Mouse (Mus musculus): Measurements from ENCODE around the gene Bcat2. TPM values are rescaled to one million over a fixed set of nuclear protein-coding genes. Genes with fewer than 3 reads are reported as not detected.

Gene Bcat2
- total and polyA plus RNA-seq, 2 experiments from 2014 or later = 13.7 to 20.2 TPM

DNA sequence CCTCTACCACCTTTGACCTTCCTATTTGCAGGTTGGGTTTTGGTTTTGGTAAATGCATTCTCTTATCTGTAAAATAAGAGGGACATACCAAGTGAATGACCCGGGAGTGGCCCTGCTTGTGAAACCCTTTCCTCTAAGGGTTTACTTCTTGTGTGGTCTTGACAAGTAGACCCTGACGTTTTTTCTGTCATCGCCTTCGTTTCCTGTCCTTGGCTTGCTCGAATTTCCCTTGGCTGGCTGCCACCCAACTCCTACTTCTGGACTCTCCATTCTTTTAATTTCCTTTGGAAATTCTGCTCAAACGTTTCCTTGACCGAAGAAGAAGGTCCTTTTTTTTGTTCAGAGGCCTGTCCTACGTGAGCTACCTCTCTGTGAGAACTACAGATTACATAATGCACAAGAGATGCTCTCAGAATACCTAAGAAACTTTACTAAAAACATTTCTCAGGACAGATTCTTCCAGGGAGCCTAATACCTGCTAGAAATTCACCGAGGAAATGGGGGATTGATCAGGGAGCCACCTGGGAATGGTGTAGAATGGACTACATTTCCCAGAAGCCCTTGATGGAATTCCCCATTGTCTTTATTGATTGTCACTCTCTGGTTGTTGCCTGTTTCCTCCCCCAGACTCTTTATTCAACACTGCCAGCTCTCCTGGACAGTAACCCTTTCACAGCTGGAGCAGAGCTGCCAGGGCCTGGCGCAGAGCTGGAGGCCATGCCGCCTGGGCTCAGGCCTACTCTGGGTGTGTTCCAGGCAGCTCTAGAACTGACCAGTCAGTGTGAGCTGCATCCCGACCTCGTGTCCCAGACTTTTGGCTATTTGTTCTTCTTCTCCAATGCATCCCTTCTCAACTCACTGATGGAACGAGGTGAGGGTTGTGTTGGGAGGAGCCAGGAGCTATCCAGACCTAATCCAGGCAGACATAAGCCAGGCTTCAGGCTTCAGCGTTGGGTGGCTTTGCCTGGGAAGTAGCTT, 66.0 kb downstream of the Bcat2 start:
- H3K27me3 ChIP-seq (ENCODE audit: insufficient read depth, low read length) = no peaks in the 10 kb centered on the region
- no peaks in the 10 kb centered on the region for H3K9me3 ChIP-seq (ENCODE audit: low read length)
- no peak overlapping the region for H3K4me2 ChIP-seq (ENCODE audit: low read depth)
- no peak overlapping the region for H3K27ac ChIP-seq (ENCODE audit: low read depth, low read length)
- ATAC-seq = no peak
- no peak for DNase-seq
- no peak overlapping the region for H3K9ac ChIP-seq
- no peak for TF ChIP-seq CTCF (IDR thresholded peaks at IDR 0.05; ENCODE audit: low read depth)
- 83% methylated on average over 15 of the region's 15 CpGs for WGBS
- no peak overlapping the region for H3K4me3 ChIP-seq (ENCODE audit: low read depth, low read length)
- no peaks in the 10 kb centered on the region for H3K4me1 ChIP-seq (ENCODE audit: insufficient read depth)
- H3K36me3 ChIP-seq (ENCODE audit: insufficient read depth) = peaks cover 15% of the 10 kb centered on the region; the same call in 1 of the 2 replicates

DNA sequence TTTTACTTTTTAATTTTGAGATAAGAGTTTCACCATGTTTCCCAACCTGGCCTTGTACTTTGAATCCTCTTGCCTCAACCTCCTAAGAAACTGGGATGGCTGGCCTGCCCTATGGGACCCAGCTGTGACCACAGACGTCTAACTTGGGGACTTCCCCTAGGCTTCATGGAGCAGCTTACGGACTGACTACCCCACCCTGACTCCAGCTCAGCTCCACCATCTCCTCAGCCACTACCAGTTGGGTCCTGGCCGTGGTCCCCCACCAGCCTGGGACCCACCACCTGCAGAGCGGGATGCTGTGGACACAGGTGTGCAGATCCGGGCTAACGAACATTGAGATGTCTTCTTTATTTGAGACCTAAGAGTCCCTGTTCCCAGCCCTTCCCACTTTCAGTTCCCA, 67.8 kb downstream of the Bcat2 start:
- H3K9me3 ChIP-seq (ENCODE audit: low read length) = no peaks in the 10 kb centered on the region
- no peak overlapping the region for H3K4me3 ChIP-seq (ENCODE audit: low read depth, low read length)
- TF ChIP-seq CTCF (IDR thresholded peaks at IDR 0.05; ENCODE audit: low read depth) = no peak
- no peak for ATAC-seq
- WGBS = 93% methylated on average over 6 of the region's 6 CpGs
- no peaks in the 10 kb centered on the region for H3K27me3 ChIP-seq (ENCODE audit: insufficient read depth, low read length)
- H3K4me2 ChIP-seq (ENCODE audit: low read depth) = no peak overlapping the region
- peaks cover 15% of the 10 kb centered on the region; the same call in 1 of the 2 replicates for H3K36me3 ChIP-seq (ENCODE audit: insufficient read depth)
- no peak overlapping the region for H3K9ac ChIP-seq
- no peak overlapping the region for H3K27ac ChIP-seq (ENCODE audit: low read depth, low read length)
- H3K4me1 ChIP-seq (ENCODE audit: insufficient read depth) = peaks cover 4% of the 10 kb centered on the region; the same call in 1 of the 2 replicates
- no peak for DNase-seq

DNA sequence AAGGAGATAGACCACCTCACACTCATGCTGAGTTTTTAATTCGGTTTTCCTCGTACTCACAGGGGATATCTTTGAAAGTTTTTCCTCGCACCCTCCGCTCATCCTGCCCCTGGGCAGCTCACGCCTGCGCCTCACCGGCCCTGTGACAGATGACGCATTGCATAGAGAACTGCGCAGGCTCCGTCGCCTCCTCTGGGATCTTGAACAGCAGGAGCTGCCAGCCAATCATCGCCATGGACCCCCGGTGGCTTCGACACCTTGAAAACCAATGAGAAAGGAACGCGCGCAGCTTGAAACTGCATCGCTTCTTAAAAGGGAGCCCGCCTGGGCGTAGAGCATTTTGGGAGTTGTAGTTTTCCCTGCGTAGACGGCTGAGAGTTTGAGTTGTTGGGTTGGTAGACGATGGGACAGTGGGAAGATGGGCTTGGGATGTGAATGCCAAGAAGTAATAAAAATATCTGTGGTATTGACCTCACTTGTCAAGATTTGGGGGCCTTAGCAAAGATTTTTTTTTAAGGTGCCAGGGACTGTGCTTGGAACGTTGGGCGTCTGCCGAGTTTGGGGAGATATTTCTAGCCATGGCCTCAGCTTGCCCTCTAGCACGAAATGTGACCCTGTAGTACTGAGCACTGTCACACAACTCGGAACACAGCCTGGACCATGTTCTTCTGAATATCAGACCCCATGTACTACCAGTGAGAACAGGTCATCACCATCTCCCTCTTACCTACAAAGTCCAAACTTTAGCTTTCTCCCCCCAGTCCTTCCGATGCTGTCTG, 68.9 kb downstream of the Bcat2 start:
- Histone ChIP-seq H3K27me3 (ENCODE audit: insufficient read depth, low read length) (no peaks in the 10 kb centered on the region), H3K4me3 (ENCODE audit: low read depth, low read length) (peak overlapping the region; percentile 32), H3K4me2 (ENCODE audit: low read depth) (peak overlapping the region; percentile 53), H3K9ac (peak overlapping the region; percentile 26; the same call in 1 of the 2 replicates), H3K36me3 (ENCODE audit: insufficient read depth) (peaks cover 11% of the 10 kb centered on the region; the same call in 1 of the 2 replicates), H3K4me1 (ENCODE audit: insufficient read depth) (peaks cover 8% of the 10 kb centered on the region; the same call in 1 of the 2 replicates), H3K9me3 (ENCODE audit: low read length) (no peaks in the 10 kb centered on the region), H3K27ac (ENCODE audit: low read depth, low read length) (peak overlapping the region; percentile 36; the same call in 1 of the 2 replicates)
- no peak for TF ChIP-seq CTCF (IDR thresholded peaks at IDR 0.05; ENCODE audit: low read depth)
- DNase-seq (peak; percentile 99), ATAC-seq (peak; percentile 92)
- 21% methylated on average over 29 of the region's 29 CpGs for WGBS

Other genes starting within 250 kb of the Bcat2 start
Only the 30 nearest of the 36 such genes appear.
- gene Lin7b, start 199.6 kb upstream of the Bcat2 start, total RNA-seq (2014; rRNA removed) = 32.2 and 47.3 TPM in 2 replicates
- 36.8 and 39.8 TPM in 2 replicates for gene Lin7b, start 199.6 kb upstream of the Bcat2 start, polyA plus RNA-seq (2015; fragmentation: Nextera tagmentation; extraction: Ambion mirVana)
- 247 and 310 TPM in 2 replicates for gene Snrnp70, start 174.4 kb upstream of the Bcat2 start, total RNA-seq (2014; rRNA removed)
- 116 and 124 TPM in 2 replicates for gene Snrnp70, start 174.4 kb upstream of the Bcat2 start, polyA plus RNA-seq (2015; fragmentation: Nextera tagmentation; extraction: Ambion mirVana)
- 0.14 TPM in 1 of 2 replicates, not detected in the other for gene Kcna7, start 164.5 kb upstream of the Bcat2 start, total RNA-seq (2014; rRNA removed)
- gene Kcna7, start 164.5 kb upstream of the Bcat2 start, polyA plus RNA-seq (2015; fragmentation: Nextera tagmentation; extraction: Ambion mirVana) = not detected in 2 replicates
- gene Ntf5, start 156.5 kb upstream of the Bcat2 start, total RNA-seq (2014; rRNA removed) = 0.24 TPM in 1 of 2 replicates, not detected in the other
- gene Ntf5, start 156.5 kb upstream of the Bcat2 start, polyA plus RNA-seq (2015; fragmentation: Nextera tagmentation; extraction: Ambion mirVana) = 0.07 and 0.11 TPM in 2 replicates
- gene Lhb, start 149.3 kb upstream of the Bcat2 start, total RNA-seq (2014; rRNA removed) = 0.43 TPM in 1 of 2 replicates, not detected in the other
- 0.36 and 1.0 TPM in 2 replicates for gene Lhb, start 149.3 kb upstream of the Bcat2 start, polyA plus RNA-seq (2015; fragmentation: Nextera tagmentation; extraction: Ambion mirVana)
- gene Gys1, start 135.3 kb upstream of the Bcat2 start, total RNA-seq (2014; rRNA removed) = 9.8 and 11.4 TPM in 2 replicates
- 8.6 and 12.3 TPM in 2 replicates for gene Gys1, start 135.3 kb upstream of the Bcat2 start, polyA plus RNA-seq (2015; fragmentation: Nextera tagmentation; extraction: Ambion mirVana)
- 123 and 149 TPM in 2 replicates for gene Ruvbl2, start 132.1 kb upstream of the Bcat2 start, total RNA-seq (2014; rRNA removed)
- gene Ruvbl2, start 132.1 kb upstream of the Bcat2 start, polyA plus RNA-seq (2015; fragmentation: Nextera tagmentation; extraction: Ambion mirVana) = 98.3 and 104 TPM in 2 replicates
- 2,541 and 3,015 TPM in 2 replicates for gene Ftl1, start 110.3 kb upstream of the Bcat2 start, total RNA-seq (2014; rRNA removed)
- 5,542 and 6,210 TPM in 2 replicates for gene Ftl1, start 110.3 kb upstream of the Bcat2 start, polyA plus RNA-seq (2015; fragmentation: Nextera tagmentation; extraction: Ambion mirVana)
- gene Bax, start 103.3 kb upstream of the Bcat2 start, total RNA-seq (2014; rRNA removed) = 120 and 127 TPM in 2 replicates
- gene Bax, start 103.3 kb upstream of the Bcat2 start, polyA plus RNA-seq (2015; fragmentation: Nextera tagmentation; extraction: Ambion mirVana) = 276 and 297 TPM in 2 replicates
- gene Tulp2, start 88.3 kb upstream of the Bcat2 start, total RNA-seq (2014; rRNA removed) = 0.19 and 0.46 TPM in 2 replicates
- 0.07 and 0.25 TPM in 2 replicates for gene Tulp2, start 88.3 kb upstream of the Bcat2 start, polyA plus RNA-seq (2015; fragmentation: Nextera tagmentation; extraction: Ambion mirVana)
- gene Gm45808, start 83.3 kb upstream of the Bcat2 start, total RNA-seq (2014; rRNA removed) = not detected in 2 replicates
- gene Gm45808, start 83.3 kb upstream of the Bcat2 start, polyA plus RNA-seq (2015; fragmentation: Nextera tagmentation; extraction: Ambion mirVana) = not detected in 2 replicates
- gene Dhdh, start 81.3 kb upstream of the Bcat2 start, total RNA-seq (2014; rRNA removed) = 3.5 and 4.9 TPM in 2 replicates
- 1.9 and 3.6 TPM in 2 replicates for gene Dhdh, start 81.3 kb upstream of the Bcat2 start, polyA plus RNA-seq (2015; fragmentation: Nextera tagmentation; extraction: Ambion mirVana)
- 76.8 and 107 TPM in 2 replicates for gene Nucb1, start 59.7 kb upstream of the Bcat2 start, total RNA-seq (2014; rRNA removed)
- 103 and 122 TPM in 2 replicates for gene Nucb1, start 59.7 kb upstream of the Bcat2 start, polyA plus RNA-seq (2015; fragmentation: Nextera tagmentation; extraction: Ambion mirVana)
- gene Ppp1r15a, start 43.9 kb upstream of the Bcat2 start, total RNA-seq (2014; rRNA removed) = 17.1 and 23.8 TPM in 2 replicates
- gene Ppp1r15a, start 43.9 kb upstream of the Bcat2 start, polyA plus RNA-seq (2015; fragmentation: Nextera tagmentation; extraction: Ambion mirVana) = 23.9 and 26.3 TPM in 2 replicates
- 1.2 and 2.9 TPM in 2 replicates for gene Plekha4, start 43.8 kb upstream of the Bcat2 start, total RNA-seq (2014; rRNA removed)
- gene Plekha4, start 43.8 kb upstream of the Bcat2 start, polyA plus RNA-seq (2015; fragmentation: Nextera tagmentation; extraction: Ambion mirVana) = 1.2 and 1.8 TPM in 2 replicates
- gene Hsd17b14, start 15.3 kb upstream of the Bcat2 start, total RNA-seq (2014; rRNA removed) = not detected in 2 replicates
- 0.13 and 0.63 TPM in 2 replicates for gene Hsd17b14, start 15.3 kb upstream of the Bcat2 start, polyA plus RNA-seq (2015; fragmentation: Nextera tagmentation; extraction: Ambion mirVana)
- gene Fgf21, start 45.3 kb downstream of the Bcat2 start, total RNA-seq (2014; rRNA removed) = not detected in 2 replicates
- gene Fgf21, start 45.3 kb downstream of the Bcat2 start, polyA plus RNA-seq (2015; fragmentation: Nextera tagmentation; extraction: Ambion mirVana) = not detected in 2 replicates
- 0.08 and 0.29 TPM in 2 replicates for gene Fut1, start 47.1 kb downstream of the Bcat2 start, total RNA-seq (2014; rRNA removed)
- not detected in 2 replicates for gene Fut1, start 47.1 kb downstream of the Bcat2 start, polyA plus RNA-seq (2015; fragmentation: Nextera tagmentation; extraction: Ambion mirVana)
- 0.08 and 0.14 TPM in 2 replicates for gene Izumo1, start 51.7 kb downstream of the Bcat2 start, total RNA-seq (2014; rRNA removed)
- gene Izumo1, start 51.7 kb downstream of the Bcat2 start, polyA plus RNA-seq (2015; fragmentation: Nextera tagmentation; extraction: Ambion mirVana) = not detected in 2 replicates
- 26.5 and 37.4 TPM in 2 replicates for gene Rasip1, start 57.3 kb downstream of the Bcat2 start, total RNA-seq (2014; rRNA removed)
- gene Rasip1, start 57.3 kb downstream of the Bcat2 start, polyA plus RNA-seq (2015; fragmentation: Nextera tagmentation; extraction: Ambion mirVana) = 22.8 and 27.2 TPM in 2 replicates
- 2.2 and 2.8 TPM in 2 replicates for gene Mamstr, start 69.8 kb downstream of the Bcat2 start, total RNA-seq (2014; rRNA removed)
- gene Mamstr, start 69.8 kb downstream of the Bcat2 start, polyA plus RNA-seq (2015; fragmentation: Nextera tagmentation; extraction: Ambion mirVana) = 2.6 TPM in 2 replicates
- gene Fut2, start 96.2 kb downstream of the Bcat2 start, total RNA-seq (2014; rRNA removed) = 0.15 TPM in 1 of 2 replicates, not detected in the other
- 0.06 and 0.13 TPM in 2 replicates for gene Fut2, start 96.2 kb downstream of the Bcat2 start, polyA plus RNA-seq (2015; fragmentation: Nextera tagmentation; extraction: Ambion mirVana)
- gene Ntn5, start 113.9 kb downstream of the Bcat2 start, total RNA-seq (2014; rRNA removed) = 0.23 and 0.33 TPM in 2 replicates
- 0.47 and 0.79 TPM in 2 replicates for gene Ntn5, start 113.9 kb downstream of the Bcat2 start, polyA plus RNA-seq (2015; fragmentation: Nextera tagmentation; extraction: Ambion mirVana)
- 0.52 and 0.62 TPM in 2 replicates for gene Sec1, start 124.2 kb downstream of the Bcat2 start, total RNA-seq (2014; rRNA removed)
- 0.18 and 0.34 TPM in 2 replicates for gene Sec1, start 124.2 kb downstream of the Bcat2 start, polyA plus RNA-seq (2015; fragmentation: Nextera tagmentation; extraction: Ambion mirVana)
- gene Car11, start 129.7 kb downstream of the Bcat2 start, total RNA-seq (2014; rRNA removed) = 104 and 122 TPM in 2 replicates
- 92.1 and 102 TPM in 2 replicates for gene Car11, start 129.7 kb downstream of the Bcat2 start, polyA plus RNA-seq (2015; fragmentation: Nextera tagmentation; extraction: Ambion mirVana)
- gene Dbp, start 134.9 kb downstream of the Bcat2 start, total RNA-seq (2014; rRNA removed) = 9.0 and 11.7 TPM in 2 replicates
- 6.4 and 6.6 TPM in 2 replicates for gene Dbp, start 134.9 kb downstream of the Bcat2 start, polyA plus RNA-seq (2015; fragmentation: Nextera tagmentation; extraction: Ambion mirVana)
- gene Rpl18, start 145.3 kb downstream of the Bcat2 start, total RNA-seq (2014; rRNA removed) = 891 and 1,057 TPM in 2 replicates
- 517 and 655 TPM in 2 replicates for gene Rpl18, start 145.3 kb downstream of the Bcat2 start, polyA plus RNA-seq (2015; fragmentation: Nextera tagmentation; extraction: Ambion mirVana)
- 19.6 and 21.5 TPM in 2 replicates for gene Sphk2, start 147.8 kb downstream of the Bcat2 start, total RNA-seq (2014; rRNA removed)
- 16.5 and 18.7 TPM in 2 replicates for gene Sphk2, start 147.8 kb downstream of the Bcat2 start, polyA plus RNA-seq (2015; fragmentation: Nextera tagmentation; extraction: Ambion mirVana)
- gene Fam83e, start 151.1 kb downstream of the Bcat2 start, total RNA-seq (2014; rRNA removed) = 0.31 and 0.33 TPM in 2 replicates
- 0.09 TPM in 1 of 2 replicates, not detected in the other for gene Fam83e, start 151.1 kb downstream of the Bcat2 start, polyA plus RNA-seq (2015; fragmentation: Nextera tagmentation; extraction: Ambion mirVana)
- gene Spaca4, start 155.7 kb downstream of the Bcat2 start, total RNA-seq (2014; rRNA removed) = not detected in 2 replicates
- not detected in 2 replicates for gene Spaca4, start 155.7 kb downstream of the Bcat2 start, polyA plus RNA-seq (2015; fragmentation: Nextera tagmentation; extraction: Ambion mirVana)

All from forebrain, postnatal 0 days (tissue).